Mouse (Mus musculus) forebrain, embryonic 11.5 days (tissue): ENCODE data around the gene Tceal1. TPM values are rescaled to one million over a fixed set of nuclear protein-coding genes. Genes with fewer than 3 reads are reported as not detected.
"Not testable (repeated sequence)": the region's sequence is repeated elsewhere in the genome, so short reads cannot be mapped to it uniquely, and the experiment has no call there.

Experiments
- ATAC-seq: fragments of 200-750 bp; cut with Nextera tagmentation; replicated peaks from 2 replicates; pipeline ENCODE4 v1.8.0; 2017; ENCODE audit warnings: moderate TSS enrichment; ENCODE audit not compliant: low FRiP score
- DNase-seq: peaks from one replicate; pipeline ENCODE4 v3.0.0-alpha.2; 2017; ENCODE audit warnings: low spot score
- H3K27ac ChIP-seq: fragments of 300-500 bp; sonication (generic); 2 replicates; pipeline ENCODE4 v1.5.1; 2014; ENCODE audit warnings: low read depth, low read length
- H3K27me3 ChIP-seq: fragments of 300-500 bp; sonication (generic); 2 replicates; pipeline ENCODE4 v1.6.1; 2014; ENCODE audit warnings: mild to moderate bottlenecking, low read length, mixed read lengths; ENCODE audit not compliant: control insufficient read depth, insufficient read depth
- H3K36me3 ChIP-seq: fragments of 300-500 bp; sonication (generic); 2 replicates; pipeline ENCODE4 v1.6.1; 2014; ENCODE audit warnings: mild to moderate bottlenecking, low read length, moderate library complexity, mixed read lengths; ENCODE audit not compliant: control insufficient read depth, insufficient read depth
- H3K4me1 ChIP-seq: fragments of 300-500 bp; sonication (generic); replicated peaks from 2 replicates; pipeline ENCODE4 v1.6.1; 2014; ENCODE audit warnings: low read length, mixed read lengths; ENCODE audit not compliant: control insufficient read depth, insufficient read depth
- H3K4me2 ChIP-seq: fragments of 300-500 bp; sonication (generic); 2 replicates; pipeline ENCODE4 v1.6.1; 2014; ENCODE audit warnings: low read depth, mild to moderate bottlenecking, low read length, moderate library complexity, mixed read lengths; ENCODE audit not compliant: severe bottlenecking
- H3K4me3 ChIP-seq: fragments of 300-500 bp; sonication (generic); 2 replicates; pipeline ENCODE4 v1.5.1; 2014; ENCODE audit warnings: low read depth, low read length
- H3K9ac ChIP-seq: fragments of 300-500 bp; sonication (generic); 2 replicates; pipeline ENCODE4 v1.6.1; 2014; ENCODE audit warnings: low read length
- H3K9me3 ChIP-seq: fragments of 300-500 bp; sonication (generic); 2 replicates; pipeline ENCODE4 v1.6.1; 2016; ENCODE audit warnings: low read length, mixed read lengths; ENCODE audit not compliant: control insufficient read depth
- whole genome bisulfite sequencing: fragments of 180-500 bp; shearing (Covaris S2); extraction: QIAGEN DNeasy Blood & Tissue Kit; methylation state at CpG from one replicate; pipeline ENCODE4 v1.1.7; 2014; 5-methylcytosine and 5-hydroxymethylcytosine counted together
- polyA plus RNA-seq: library from polyadenylated mRNA; unstranded; fragments of >200 nt; fragmentation: Nextera tagmentation; extraction: Ambion mirVana; gene quantifications from 2 replicates; pipeline ENCODE4 v1.2.1, GENCODE M21; 2014

The Tceal1 gene
- polyA plus RNA-seq, result 9.7 and 11.2 TPM in 2 replicates

- peak; percentile 75 for DNase-seq
Measured at GRCm38 (mm10) chrX:136707446-136708167, at the start of gene Tceal1. Gene Tceal1, plus strand, starts transcription at chrX:136707982.

GRCm38 (mm10) chrX:136666281-136666706, 41.5 kb upstream of the Tceal1 start:
- Histone ChIP-seq H3K9me3 (no peaks in the 10 kb centered on the region), H3K27me3 (no peaks in the 10 kb centered on the region), H3K4me2 (peak overlapping the region; percentile 62), H3K36me3 (no peaks in the 10 kb centered on the region), H3K9ac (peak overlapping the region; percentile 33), H3K4me1 (no peaks in the 10 kb centered on the region), H3K27ac (no peak overlapping the region), H3K4me3 (peak overlapping the region; percentile 42)
- WGBS, result 27% methylated on average over 11 of the region's 20 CpGs
- ATAC-seq (peak; percentile 82), DNase-seq (peak; percentile 62)

More at GRCm38 (mm10) chrX:136707446-136708167, at the start of gene Tceal1:
- Histone ChIP-seq H3K27me3 (peaks cover 2% of the 10 kb centered on the region; the same call in 1 of the 2 replicates), H3K9ac (peak within 1 kb of the TSS; percentile 65), H3K36me3 (no peaks in the 10 kb centered on the region), H3K27ac (peak within 1 kb of the TSS; percentile 70), H3K9me3 (no peaks in the 10 kb centered on the region), H3K4me1 (peaks cover 3% of the 10 kb centered on the region; the same call in 1 of the 2 replicates), H3K4me3 (peak within 1 kb of the TSS; percentile 43), H3K4me2 (peak within 1 kb of the TSS; percentile 51)
- peak; percentile 95 for ATAC-seq
- 14% methylated on average over 15 of the region's 15 CpGs for WGBS

- WGBS, result 20% methylated on average over 18 of the region's 24 CpGs
- not testable (repeated sequence) for H3K4me1 ChIP-seq, H3K9me3 ChIP-seq, H3K27me3 ChIP-seq, H3K27ac ChIP-seq, H3K36me3 ChIP-seq
- DNase-seq (peak; percentile 47), ATAC-seq (peak; percentile 71)
- Histone ChIP-seq H3K4me2 (peak overlapping the region; percentile 62), H3K4me3 (peak overlapping the region; percentile 42), H3K9ac (peak overlapping the region; percentile 33)
Measured at GRCm38 (mm10) chrX:136666762-136667464, 40.9 kb upstream of the Tceal1 start.

- no peak overlapping the region for H3K27ac ChIP-seq
- no peak overlapping the region for H3K4me3 ChIP-seq
- H3K27me3 ChIP-seq, result no peaks in the 10 kb centered on the region
- ATAC-seq (no peak), DNase-seq (no peak)
- H3K4me2 ChIP-seq, result no peak overlapping the region
- no peaks in the 10 kb centered on the region for H3K9me3 ChIP-seq
- no peaks in the 10 kb centered on the region for H3K36me3 ChIP-seq
- no peaks in the 10 kb centered on the region for H3K4me1 ChIP-seq
- no peak overlapping the region for H3K9ac ChIP-seq
- 66% methylated on average over 2 of the region's 2 CpGs for WGBS
Measured at GRCm38 (mm10) chrX:136668794-136669193, 39.0 kb upstream of the Tceal1 start.

- no peak overlapping the region for H3K4me2 ChIP-seq
- no peak overlapping the region for H3K27ac ChIP-seq
- no peaks in the 10 kb centered on the region for H3K27me3 ChIP-seq
- no peaks in the 10 kb centered on the region for H3K4me1 ChIP-seq
- no peak overlapping the region for H3K4me3 ChIP-seq
- no peaks in the 10 kb centered on the region for H3K9me3 ChIP-seq
- DNase-seq (no peak), ATAC-seq (no peak)
- 70% methylated on average over 3 of the region's 3 CpGs for WGBS
- no peaks in the 10 kb centered on the region for H3K36me3 ChIP-seq
- no peak overlapping the region for H3K9ac ChIP-seq
Measured at GRCm38 (mm10) chrX:136680989-136681388, 26.8 kb upstream of the Tceal1 start.

- not testable (repeated sequence) for H3K27me3 ChIP-seq, H3K4me1 ChIP-seq, H3K4me3 ChIP-seq, H3K36me3 ChIP-seq, H3K4me2 ChIP-seq, DNase-seq, H3K9ac ChIP-seq, H3K9me3 ChIP-seq
- WGBS, result 38% methylated on average over 3 of the region's 3 CpGs
- H3K27ac ChIP-seq, result peak overlapping the region; percentile 7; the same call in 1 of the 2 replicates
- ATAC-seq, result peak; percentile 93
Measured at GRCm38 (mm10) chrX:136691606-136692293, 16.0 kb upstream of the Tceal1 start.

GRCm38 (mm10) chrX:136692294-136692675, 15.5 kb upstream of the Tceal1 start:
- peak; percentile 46; the same call in 1 of the 2 replicates for ATAC-seq
- H3K4me1 ChIP-seq, result no peaks in the 10 kb centered on the region
- H3K9ac ChIP-seq, result no peak overlapping the region
- no peaks in the 10 kb centered on the region for H3K36me3 ChIP-seq
- no peak overlapping the region for H3K4me2 ChIP-seq
- no peak overlapping the region for H3K27ac ChIP-seq
- no peaks in the 10 kb centered on the region for H3K9me3 ChIP-seq
- WGBS, result 71% methylated on average over 4 of the region's 4 CpGs
- DNase-seq, result no peak
- H3K4me3 ChIP-seq, result no peak overlapping the region
- H3K27me3 ChIP-seq, result no peaks in the 10 kb centered on the region

- H3K27ac ChIP-seq, result no peak overlapping the region
- no peaks in the 10 kb centered on the region for H3K4me1 ChIP-seq
- H3K27me3 ChIP-seq, result no peaks in the 10 kb centered on the region
- H3K36me3 ChIP-seq, result no peaks in the 10 kb centered on the region
- H3K9ac ChIP-seq, result no peak overlapping the region
- no peaks in the 10 kb centered on the region for H3K9me3 ChIP-seq
- 89% methylated on average over 5 of the region's 5 CpGs for WGBS
- ATAC-seq (no peak), DNase-seq (no peak)
- no peak overlapping the region for H3K4me2 ChIP-seq
- no peak overlapping the region for H3K4me3 ChIP-seq
Measured at GRCm38 (mm10) chrX:136693196-136693595, 14.6 kb upstream of the Tceal1 start.
